Mouse (Mus musculus) heart, embryonic 14.5 days (tissue): ENCODE results near the gene Arhgap24. TPM values are rescaled to one million over a fixed set of nuclear protein-coding genes. Genes with fewer than 3 reads are reported as not detected.
"Not testable (repeated sequence)": the region's sequence is repeated elsewhere in the genome, so short reads cannot be mapped to it uniquely, and the experiment has no call there.

Experiments
- ATAC-seq: fragments of 200-750 bp; cut with Nextera tagmentation; 2 replicates; pipeline ENCODE4 v1.8.0; 2017; ENCODE audit warnings: low read depth, moderate TSS enrichment; ENCODE audit not compliant: insufficient number of reproducible peaks, insufficient read depth, low FRiP score
- H3K27ac ChIP-seq, 2 experiments: fragments of 200-500 bp in 1 of 2; fragments of 300-500 bp in 1 of 2; sonication (generic) in 1 of 2; replicated peaks in 1 of 2; 2 replicates each; pipeline ENCODE4 v1.5.1; 2012 to 2014; ENCODE audit warnings: low read depth in 2 of 2, low read length in 2 of 2, control low read depth in 1 of 2, mild to moderate bottlenecking in 1 of 2, mixed read lengths in 1 of 2; ENCODE audit not compliant: control insufficient read depth in 1 of 2, insufficient read depth in 1 of 2
- H3K27me3 ChIP-seq: fragments of 300-500 bp; sonication (generic); 2 replicates; pipeline ENCODE4 v1.6.1; 2014; ENCODE audit warnings: mild to moderate bottlenecking, low read length, control low read depth; ENCODE audit not compliant: control insufficient read depth, insufficient read depth
- H3K36me3 ChIP-seq: fragments of 300-500 bp; sonication (generic); 2 replicates; pipeline ENCODE4 v1.6.1; 2014; ENCODE audit warnings: mild to moderate bottlenecking, control low read depth, low read length, mixed read lengths; ENCODE audit not compliant: control insufficient read depth, insufficient read depth
- H3K4me1 ChIP-seq, 2 experiments: fragments of 200-500 bp in 1 of 2; fragments of 300-500 bp in 1 of 2; sonication (generic) in 1 of 2; 2 replicates each; pipeline ENCODE4 v1.6.1; 2012 to 2014; ENCODE audit warnings: low read length in 2 of 2, control low read depth in 1 of 2, mixed read lengths in 1 of 2; ENCODE audit not compliant: control insufficient read depth in 2 of 2, insufficient read depth in 2 of 2
- H3K4me2 ChIP-seq: fragments of 300-500 bp; sonication (generic); 2 replicates; pipeline ENCODE4 v1.6.1; 2014; ENCODE audit warnings: mild to moderate bottlenecking, low read length
- H3K4me3 ChIP-seq, 2 experiments: fragments of 200-500 bp in 1 of 2; fragments of 300-500 bp in 1 of 2; sonication (generic) in 1 of 2; 2 replicates each; pipeline ENCODE4 v1.5.1; 2012 to 2014; ENCODE audit warnings: low read length in 2 of 2, mild to moderate bottlenecking in 2 of 2, control low read depth in 1 of 2, low read depth in 1 of 2, moderate library complexity in 1 of 2; ENCODE audit not compliant: control insufficient read depth in 1 of 2, insufficient read depth in 1 of 2
- H3K9ac ChIP-seq: fragments of 300-500 bp; sonication (generic); 2 replicates; pipeline ENCODE4 v1.6.1; 2014; ENCODE audit warnings: mild to moderate bottlenecking, low read length
- H3K9me3 ChIP-seq: fragments of 300-500 bp; sonication (generic); 2 replicates; pipeline ENCODE4 v1.6.1; 2016; ENCODE audit warnings: low read length, control low read depth; ENCODE audit not compliant: control insufficient read depth
- WGBS: fragments of 180-500 bp; shearing (Covaris S2); extraction: QIAGEN DNeasy Blood & Tissue Kit; methylation state at CpG from one replicate; pipeline ENCODE4 v1.1.7; 2014; 5-methylcytosine and 5-hydroxymethylcytosine counted together
- polyA plus RNA-seq: library from polyadenylated mRNA; unstranded; fragments of >200 nt; fragmentation: Nextera tagmentation; extraction: Ambion mirVana; gene quantifications from 2 replicates; pipeline ENCODE4 v1.2.1, GENCODE M21; 2014

The Arhgap24 gene
- polyA plus RNA-seq, 1 experiment from 2014 or later: 14.7 TPM

GRCm38 (mm10) chr5:102858047-102858446, 376.9 kb downstream of the Arhgap24 start:
- Histone ChIP-seq H3K27ac (no peak overlapping the region), H3K4me2 (no peak overlapping the region), H3K36me3 (no peaks in the 10 kb centered on the region), H3K4me3 (no peak overlapping the region), H3K9me3 (no peaks in the 10 kb centered on the region), H3K27me3 (no peaks in the 10 kb centered on the region), H3K4me1 (no peaks in the 10 kb centered on the region; a peak in 1 of 4 replicates), H3K9ac (no peak overlapping the region)
- no peak for ATAC-seq

GRCm38 (mm10) chr5:102859749-102860148, 378.6 kb downstream of the Arhgap24 start:
- H3K4me2 ChIP-seq: no peak overlapping the region
- H3K36me3 ChIP-seq: no peaks in the 10 kb centered on the region
- no peak overlapping the region for H3K9ac ChIP-seq
- no peak for ATAC-seq
- no peak overlapping the region for H3K4me3 ChIP-seq
- WGBS: 74% methylated on average over 11 of the region's 11 CpGs
- H3K27me3 ChIP-seq: no peaks in the 10 kb centered on the region
- H3K27ac ChIP-seq: no peak overlapping the region
- H3K4me1 ChIP-seq: no peaks in the 10 kb centered on the region; a peak in 1 of 4 replicates
- H3K9me3 ChIP-seq: no peaks in the 10 kb centered on the region

GRCm38 (mm10) chr5:102868196-102868595, 387.0 kb downstream of the Arhgap24 start:
- H3K4me1 ChIP-seq: no peaks in the 10 kb centered on the region
- H3K27ac ChIP-seq: no peak overlapping the region
- H3K9me3 ChIP-seq: no peaks in the 10 kb centered on the region
- 71% methylated on average over 5 of the region's 5 CpGs for WGBS
- no peak overlapping the region for H3K4me2 ChIP-seq
- H3K4me3 ChIP-seq: no peak overlapping the region
- ATAC-seq: no peak
- H3K27me3 ChIP-seq: no peaks in the 10 kb centered on the region
- H3K9ac ChIP-seq: no peak overlapping the region
- H3K36me3 ChIP-seq: no peaks in the 10 kb centered on the region

GRCm38 (mm10) chr5:102872996-102873395, 391.8 kb downstream of the Arhgap24 start:
- H3K4me3 ChIP-seq, H3K27me3 ChIP-seq, ATAC-seq, H3K4me2 ChIP-seq, H3K9me3 ChIP-seq, H3K4me1 ChIP-seq, H3K9ac ChIP-seq, H3K27ac ChIP-seq, H3K36me3 ChIP-seq: not testable (repeated sequence)
- WGBS: 91% methylated on average over 8 of the region's 9 CpGs

- Histone ChIP-seq H3K4me1 (no peaks in the 10 kb centered on the region), H3K27me3 (no peaks in the 10 kb centered on the region), H3K4me2 (peak overlapping the region; percentile 44), H3K9ac (no peak overlapping the region), H3K36me3 (no peaks in the 10 kb centered on the region), H3K4me3 (no peak overlapping the region), H3K27ac (no peak overlapping the region), H3K9me3 (no peaks in the 10 kb centered on the region)
- 36% methylated on average over 11 of the region's 11 CpGs for WGBS
- ATAC-seq: no peak
These were observed 393.6 kb downstream of the Arhgap24 start for GRCm38 (mm10) chr5:102874605-102875298.

- Histone ChIP-seq H3K27ac (no peak overlapping the region), H3K4me2 (peak overlapping the region; percentile 44), H3K9me3 (no peaks in the 10 kb centered on the region), H3K4me3 (no peak overlapping the region), H3K4me1 (no peaks in the 10 kb centered on the region), H3K27me3 (no peaks in the 10 kb centered on the region), H3K9ac (no peak overlapping the region; the same call in 1 of the 2 replicates), H3K36me3 (0 out of 2 replicates have a peak, but pooled peaks cover 3% of the 10 kb centered on the region)
- WGBS: 54% methylated on average over 16 of the region's 16 CpGs
- ATAC-seq: no peak
These were observed 394.4 kb downstream of the Arhgap24 start for GRCm38 (mm10) chr5:102875628-102876027.

- ATAC-seq: no peak
These were observed 407.4 kb downstream of the Arhgap24 start for GRCm38 (mm10) chr5:102888482-102889162.

More at GRCm38 (mm10) chr5:102888482-102889162, 407.4 kb downstream of the Arhgap24 start:
- Histone ChIP-seq H3K4me1 (no peaks in the 10 kb centered on the region), H3K4me2 (no peak overlapping the region), H3K27ac (no peak overlapping the region), H3K36me3 (peaks cover 10% of the 10 kb centered on the region; the same call in 1 of the 2 replicates), H3K9me3 (no peaks in the 10 kb centered on the region), H3K9ac (no peak overlapping the region), H3K4me3 (no peak overlapping the region), H3K27me3 (no peaks in the 10 kb centered on the region)
- WGBS: 85% methylated on average over 14 of the region's 14 CpGs
